Mouse (Mus musculus) limb, embryonic 12.5 days (tissue): ENCODE data around the gene Fxyd7. TPM values are rescaled to one million over a fixed set of nuclear protein-coding genes. Genes with fewer than 3 reads are reported as not detected.

Experiments used
- ATAC-seq: fragments of 200-750 bp; cut with Nextera tagmentation; 2 replicates; pipeline ENCODE4 v1.8.0; 2017; ENCODE audit warnings: low read depth, moderate TSS enrichment; ENCODE audit not compliant: insufficient number of reproducible peaks, insufficient read depth, low FRiP score, low TSS enrichment
- H3K27ac ChIP-seq: fragments of 300-500 bp; sonication (generic); 2 replicates; pipeline ENCODE4 v1.5.1; 2016; ENCODE audit warnings: mild to moderate bottlenecking, moderate library complexity
- H3K27me3 ChIP-seq: fragments of 300-500 bp; sonication (generic); 2 replicates; pipeline ENCODE4 v1.6.1; 2016; ENCODE audit warnings: mild to moderate bottlenecking, moderate library complexity
- H3K36me3 ChIP-seq: fragments of 300-500 bp; sonication (generic); 2 replicates; pipeline ENCODE4 v1.6.1; 2016; ENCODE audit warnings: mild to moderate bottlenecking, moderate library complexity
- H3K4me1 ChIP-seq: fragments of 300-500 bp; sonication (generic); replicated peaks from 2 replicates; pipeline ENCODE4 v1.6.1; 2016
- H3K4me2 ChIP-seq: fragments of 300-500 bp; sonication (generic); 2 replicates; pipeline ENCODE4 v1.6.1; 2016; ENCODE audit warnings: mild to moderate bottlenecking, moderate library complexity
- H3K4me3 ChIP-seq: fragments of 300-500 bp; sonication (generic); replicated peaks from 2 replicates; pipeline ENCODE4 v1.5.1; 2016; ENCODE audit warnings: mild to moderate bottlenecking
- H3K9ac ChIP-seq: fragments of 300-500 bp; sonication (generic); replicated peaks from 2 replicates; pipeline ENCODE4 v1.6.1; 2016; ENCODE audit warnings: mild to moderate bottlenecking, moderate library complexity
- H3K9me3 ChIP-seq: fragments of 300-500 bp; sonication (generic); 2 replicates; pipeline ENCODE4 v1.6.1; 2016; ENCODE audit warnings: mild to moderate bottlenecking, moderate library complexity
- WGBS: fragments of 180-500 bp; shearing (Covaris S2); methylation state at CpG from one replicate; pipeline ENCODE4 v1.1.7; 2016; 5-methylcytosine and 5-hydroxymethylcytosine counted together
- polyA plus RNA-seq: library from polyadenylated mRNA; unstranded; fragments of >200 nt; fragmentation: Nextera tagmentation; extraction: Ambion mirVana; gene quantifications from 2 replicates; pipeline ENCODE4 v1.2.1, GENCODE M21; 2016

Gene Fxyd7
- polyA plus RNA-seq, 1 experiment from 2014 or later: 10.6 TPM

DNA sequence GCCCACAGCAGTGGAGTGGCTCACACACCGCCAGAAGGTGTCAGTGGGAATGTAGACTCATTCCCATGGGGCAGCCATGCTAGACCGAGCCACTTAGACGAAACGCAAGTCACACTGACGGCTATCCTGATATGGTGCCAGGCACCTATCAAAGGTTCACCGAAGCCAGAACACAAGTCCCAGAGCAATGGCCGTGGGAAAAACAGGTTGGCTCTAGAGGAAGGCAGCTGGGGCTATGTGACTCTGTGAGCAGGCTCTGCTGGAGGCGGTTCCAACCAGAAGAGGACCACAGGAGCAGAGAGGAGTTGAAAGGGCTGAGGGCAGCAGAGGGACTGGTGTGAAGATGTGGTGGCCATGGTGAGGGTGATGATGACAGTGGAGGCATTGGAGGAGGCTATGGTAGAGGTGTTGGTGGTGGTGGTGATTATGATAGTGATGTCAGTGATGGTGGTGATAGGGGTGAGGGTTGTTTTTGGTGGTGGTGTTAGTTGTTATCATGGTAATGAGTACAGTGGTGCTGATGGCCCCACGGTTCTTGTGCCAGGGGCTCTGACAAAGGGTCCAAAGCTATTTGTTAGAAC lies 35.0 kb upstream of the Fxyd7 start:
- Histone ChIP-seq H3K4me2 (no peak overlapping the region), H3K4me1 (peaks cover 14% of the 10 kb centered on the region; the same call in 1 of the 2 replicates), H3K27me3 (no peaks in the 10 kb centered on the region; the same call in 1 of the 2 replicates), H3K9ac (no peak overlapping the region), H3K4me3 (no peak overlapping the region), H3K27ac (no peak overlapping the region), H3K36me3 (no peaks in the 10 kb centered on the region), H3K9me3 (no peaks in the 10 kb centered on the region)
- ATAC-seq: no peak
- 88% methylated on average over 9 of the region's 9 CpGs for WGBS

GRCm38 (mm10) chr7:31085171-31085570 lies 33.9 kb upstream of the Fxyd7 start:
- no peak overlapping the region for H3K9ac ChIP-seq
- H3K4me2 ChIP-seq: no peak overlapping the region
- H3K27ac ChIP-seq: peak overlapping the region; percentile 69
- no peaks in the 10 kb centered on the region; the same call in 1 of the 2 replicates for H3K27me3 ChIP-seq
- H3K4me1 ChIP-seq: peaks cover 14% of the 10 kb centered on the region; the same call in 1 of the 2 replicates
- peaks cover 2% of the 10 kb centered on the region; the same call in 1 of the 2 replicates for H3K9me3 ChIP-seq
- 64% methylated on average over 3 of the region's 3 CpGs for WGBS
- ATAC-seq: no peak
- H3K4me3 ChIP-seq: no peak overlapping the region
- H3K36me3 ChIP-seq: no peaks in the 10 kb centered on the region

DNA sequence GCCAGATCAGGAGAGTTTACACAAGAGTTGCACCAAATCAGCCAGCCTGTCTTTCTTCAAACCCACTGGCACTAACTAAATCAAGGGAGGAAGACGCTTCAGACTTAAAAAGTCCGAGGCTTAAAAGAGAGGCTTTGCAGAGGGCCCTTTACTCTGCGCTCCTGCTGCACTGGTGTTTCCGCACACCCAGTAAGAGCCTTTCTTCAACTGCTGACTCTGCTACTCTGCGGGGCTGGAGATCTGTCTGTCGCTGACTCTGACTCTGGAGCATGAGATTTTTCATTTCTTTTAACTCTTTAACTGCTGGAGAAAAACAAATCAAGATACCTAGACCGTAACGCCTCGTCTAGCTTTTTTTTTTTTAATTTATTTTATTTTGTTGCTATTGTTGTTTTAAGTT lies 32.9 kb upstream of the Fxyd7 start:
- 55% methylated on average over 9 of the region's 9 CpGs for WGBS
- no peak for ATAC-seq
- peak overlapping the region; percentile 62; the same call in 1 of the 2 replicates for H3K27ac ChIP-seq

DNA sequence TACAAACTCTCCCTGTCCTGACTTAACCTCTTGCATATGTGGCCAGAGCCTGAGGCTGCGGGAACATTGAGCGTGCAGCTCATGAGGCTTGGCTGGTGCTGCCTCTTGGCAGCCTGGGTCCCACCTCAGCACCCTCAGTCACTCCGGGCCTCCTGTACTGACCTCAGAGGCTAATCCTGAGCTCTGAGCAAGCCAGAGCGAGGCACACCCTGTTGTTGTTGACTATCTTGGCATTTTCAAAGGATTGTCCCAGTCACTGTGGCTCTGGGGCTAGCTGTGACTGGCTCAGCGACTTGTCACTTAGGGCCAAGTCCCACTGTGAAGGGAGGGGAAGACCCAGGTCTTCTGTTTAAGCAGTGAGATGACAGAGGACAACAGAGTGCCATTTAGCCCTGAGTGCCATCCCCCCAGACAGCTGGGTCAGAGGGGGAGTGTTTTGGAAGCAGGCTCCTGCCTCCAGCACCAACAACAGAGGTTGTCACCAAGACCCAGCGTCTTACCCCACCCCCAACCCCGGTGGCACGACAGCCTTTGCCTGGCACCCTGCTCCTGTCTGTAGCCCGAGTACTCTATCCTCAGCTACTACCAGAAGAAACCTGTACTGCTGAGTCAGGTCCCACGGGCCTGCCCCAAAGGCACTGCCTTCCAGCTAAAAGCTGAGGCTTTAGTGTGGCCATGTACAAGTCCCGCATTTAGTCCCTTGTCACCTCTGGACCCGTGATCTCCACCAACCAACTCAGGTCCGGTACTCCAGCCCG lies 31.7 kb upstream of the Fxyd7 start:
- no peak overlapping the region for H3K4me2 ChIP-seq
- no peak overlapping the region for H3K4me3 ChIP-seq
- H3K27me3 ChIP-seq: no peaks in the 10 kb centered on the region
- H3K4me1 ChIP-seq: peaks cover 14% of the 10 kb centered on the region; the same call in 1 of the 2 replicates
- H3K27ac ChIP-seq: 0 out of 2 replicates have a peak overlapping the region, but pooled peaks have one; percentile 41
- no peak for ATAC-seq
- peaks cover 2% of the 10 kb centered on the region; the same call in 1 of the 2 replicates for H3K9me3 ChIP-seq
- no peak overlapping the region for H3K9ac ChIP-seq
- no peaks in the 10 kb centered on the region for H3K36me3 ChIP-seq
- WGBS: 58% methylated on average over 14 of the region's 14 CpGs

More for the DNA sequence above, 32.9 kb upstream of the Fxyd7 start:
- Histone ChIP-seq H3K4me2 (no peak overlapping the region), H3K4me3 (no peak overlapping the region), H3K4me1 (peaks cover 14% of the 10 kb centered on the region; the same call in 1 of the 2 replicates), H3K9me3 (peaks cover 2% of the 10 kb centered on the region; the same call in 1 of the 2 replicates), H3K27me3 (no peaks in the 10 kb centered on the region; the same call in 1 of the 2 replicates), H3K9ac (no peak overlapping the region), H3K36me3 (no peaks in the 10 kb centered on the region)

DNA sequence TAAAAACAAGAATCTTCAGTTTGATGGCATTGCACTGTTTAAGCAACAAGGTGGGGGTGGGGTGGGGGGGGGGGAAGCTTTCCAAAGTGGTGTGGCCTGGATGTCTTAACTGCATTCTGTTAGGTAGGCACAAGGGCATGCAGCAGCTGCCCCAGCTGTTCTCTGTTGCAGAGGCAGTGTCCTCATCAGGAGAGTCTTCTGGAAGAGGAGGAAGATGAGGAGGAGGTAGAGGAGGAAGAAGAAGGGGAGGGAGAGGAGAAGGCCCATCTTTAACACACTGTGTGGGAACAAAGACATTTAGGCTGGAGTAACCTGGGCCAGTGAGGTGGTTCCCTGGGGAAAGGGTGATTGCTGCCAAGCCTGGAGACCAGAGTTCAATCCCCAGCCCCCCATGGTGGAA lies 30.8 kb upstream of the Fxyd7 start:
- H3K36me3 ChIP-seq: no peaks in the 10 kb centered on the region
- no peak overlapping the region for H3K9ac ChIP-seq
- no peak for ATAC-seq
- H3K4me1 ChIP-seq: peaks cover 22% of the 10 kb centered on the region
- H3K27ac ChIP-seq: no peak overlapping the region
- H3K27me3 ChIP-seq: no peaks in the 10 kb centered on the region
- peaks cover 2% of the 10 kb centered on the region; the same call in 1 of the 2 replicates for H3K9me3 ChIP-seq
- no peak overlapping the region for H3K4me3 ChIP-seq
- H3K4me2 ChIP-seq: no peak overlapping the region

GRCm38 (mm10) chr7:31081106-31081505 lies 29.8 kb upstream of the Fxyd7 start:
- Histone ChIP-seq H3K9ac (no peak overlapping the region), H3K36me3 (no peaks in the 10 kb centered on the region), H3K27ac (no peak overlapping the region), H3K4me1 (peaks cover 31% of the 10 kb centered on the region), H3K4me2 (no peak overlapping the region), H3K4me3 (no peak overlapping the region), H3K9me3 (peaks cover 2% of the 10 kb centered on the region; the same call in 1 of the 2 replicates), H3K27me3 (no peaks in the 10 kb centered on the region)
- no peak for ATAC-seq
- WGBS: 57% methylated on average over 1 of the region's 1 CpGs

GRCm38 (mm10) chr7:31080611-31081010 lies 29.3 kb upstream of the Fxyd7 start:
- ATAC-seq: no peak
- Histone ChIP-seq H3K27me3 (no peaks in the 10 kb centered on the region), H3K4me3 (no peak overlapping the region), H3K9ac (no peak overlapping the region), H3K27ac (no peak overlapping the region), H3K9me3 (peaks cover 2% of the 10 kb centered on the region; the same call in 1 of the 2 replicates), H3K4me1 (peaks cover 31% of the 10 kb centered on the region), H3K4me2 (no peak overlapping the region), H3K36me3 (no peaks in the 10 kb centered on the region)
- 67% methylated on average over 3 of the region's 3 CpGs for WGBS

- Histone ChIP-seq H3K9me3 (peaks cover 2% of the 10 kb centered on the region; the same call in 1 of the 2 replicates), H3K4me3 (no peak overlapping the region), H3K36me3 (no peaks in the 10 kb centered on the region), H3K4me2 (no peak overlapping the region), H3K27ac (no peak overlapping the region), H3K9ac (no peak overlapping the region), H3K4me1 (peaks cover 26% of the 10 kb centered on the region), H3K27me3 (no peaks in the 10 kb centered on the region)
- WGBS: 83% methylated on average over 8 of the region's 8 CpGs
- ATAC-seq: no peak
These were observed 28.4 kb upstream of the Fxyd7 start for GRCm38 (mm10) chr7:31079670-31080069.

- no peaks in the 10 kb centered on the region for H3K27me3 ChIP-seq
- no peak overlapping the region for H3K4me2 ChIP-seq
- no peaks in the 10 kb centered on the region for H3K36me3 ChIP-seq
- H3K4me1 ChIP-seq: peaks cover 20% of the 10 kb centered on the region
- no peak overlapping the region for H3K9ac ChIP-seq
- ATAC-seq: peak; percentile 34; the same call in 1 of the 2 replicates
- H3K9me3 ChIP-seq: peaks cover 2% of the 10 kb centered on the region; the same call in 1 of the 2 replicates
- WGBS: 53% methylated on average over 5 of the region's 5 CpGs
- no peak overlapping the region for H3K4me3 ChIP-seq
- peak overlapping the region; percentile 62 for H3K27ac ChIP-seq
These were observed 26.7 kb upstream of the Fxyd7 start for GRCm38 (mm10) chr7:31077885-31078445.

- Histone ChIP-seq H3K4me1 (peaks cover 18% of the 10 kb centered on the region), H3K27ac (peak overlapping the region; percentile 62), H3K36me3 (no peaks in the 10 kb centered on the region), H3K4me2 (no peak overlapping the region), H3K9me3 (peaks cover 2% of the 10 kb centered on the region; the same call in 1 of the 2 replicates), H3K27me3 (no peaks in the 10 kb centered on the region), H3K4me3 (no peak overlapping the region), H3K9ac (no peak overlapping the region)
- peak; percentile 52; the same call in 1 of the 2 replicates for ATAC-seq
- 51% methylated on average over 6 of the region's 6 CpGs for WGBS
These were observed 26.2 kb upstream of the Fxyd7 start for GRCm38 (mm10) chr7:31077470-31077869.

DNA sequence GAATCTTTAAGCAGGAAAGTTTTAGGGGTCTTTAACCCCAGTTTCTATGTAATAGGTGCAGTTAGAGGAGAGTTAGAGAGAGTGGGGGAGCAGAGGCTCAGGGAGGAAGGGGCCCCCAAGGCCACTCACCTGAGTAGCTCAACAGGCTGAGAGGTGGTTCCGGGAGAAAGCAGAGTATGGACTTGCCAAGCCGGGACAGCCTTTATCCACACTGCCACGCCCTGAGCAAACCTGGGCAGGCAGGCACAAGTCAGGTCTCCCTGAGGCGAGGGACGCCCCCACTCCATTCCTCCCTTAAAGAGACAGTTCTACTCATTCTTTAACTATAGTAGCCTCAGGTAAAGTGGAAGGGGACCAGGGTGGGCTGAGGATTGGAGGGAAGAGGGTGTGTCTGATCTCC lies 25.2 kb upstream of the Fxyd7 start, which contains the start of gene Fxyd3:
Gene Fxyd3 (minus strand): TSS at position 213 of the 400 bp plus-strand sequence.
- H3K4me2 ChIP-seq: peak within 1 kb of the TSS; percentile 10
- H3K9ac ChIP-seq: no peak within 1 kb of the TSS
- no peaks in the 10 kb centered on the region for H3K27me3 ChIP-seq
- H3K4me1 ChIP-seq: peaks cover 23% of the 10 kb centered on the region
- H3K36me3 ChIP-seq: no peaks in the 10 kb centered on the region
- H3K27ac ChIP-seq: peak within 1 kb of the TSS; percentile 62; the same call in 1 of the 2 replicates
- WGBS: 40% methylated on average over 5 of the region's 5 CpGs
- peaks cover 2% of the 10 kb centered on the region; the same call in 1 of the 2 replicates for H3K9me3 ChIP-seq
- no peak within 1 kb of the TSS for H3K4me3 ChIP-seq
- ATAC-seq: no peak
